Mouse (Mus musculus) brain, embryonic 18.5 days (tissue): Measurements from ENCODE around the gene Ebp.
A peak's percentile ranks its signal among the peaks of the same experiment; 100 is the strongest.

Source experiments
- DNase-seq: peaks from one replicate; pipeline ENCODE4 v3.0.0-alpha.2; 2012; ENCODE audit warnings: low read depth, low spot score

Gene Ebp

GRCm38 (mm10) chrX:8192126-8192639 lies 1.1 kb downstream of the Ebp start:
- no peak for DNase-seq

GRCm38 (mm10) chrX:8182871-8183540 lies 10.3 kb downstream of the Ebp start:
- no peak for DNase-seq

GRCm38 (mm10) chrX:8179646-8180045 lies 13.7 kb downstream of the Ebp start:
- no peak for DNase-seq

- no peak for DNase-seq
These were observed 14.4 kb downstream of the Ebp start for GRCm38 (mm10) chrX:8178871-8179270.

GRCm38 (mm10) chrX:8175504-8176385 lies 17.6 kb downstream of the Ebp start, which contains the start of gene Tbc1d25:
Gene Tbc1d25 (minus strand): TSS chrX:8176181.
- peak; percentile 78 for DNase-seq

- no peak for DNase-seq
These were observed 18.2 kb downstream of the Ebp start for GRCm38 (mm10) chrX:8175169-8175503.

- no peak for DNase-seq
These were observed 25.3 kb downstream of the Ebp start for GRCm38 (mm10) chrX:8167716-8168647.

- no peak for DNase-seq
These were observed 28.8 kb downstream of the Ebp start for GRCm38 (mm10) chrX:8164471-8164870.

- DNase-seq: no peak
These were observed 30.2 kb downstream of the Ebp start for GRCm38 (mm10) chrX:8163076-8163475.

- DNase-seq: peak; percentile 75
These were observed 47.9 kb downstream of the Ebp start, which contains the start of gene Rbm3 for GRCm38 (mm10) chrX:8145153-8145991. Gene Rbm3 (minus strand): TSS chrX:8145880.

- DNase-seq: no peak
These were observed 49.6 kb downstream of the Ebp start for GRCm38 (mm10) chrX:8143750-8144149.

GRCm38 (mm10) chrX:8142948-8143347 lies 50.4 kb downstream of the Ebp start:
- DNase-seq: no peak

- DNase-seq: no peak
These were observed 52.3 kb downstream of the Ebp start for GRCm38 (mm10) chrX:8141058-8141457.

GRCm38 (mm10) chrX:8140446-8140845 lies 52.9 kb downstream of the Ebp start:
- no peak for DNase-seq

- DNase-seq: no peak
These were observed 53.8 kb downstream of the Ebp start for GRCm38 (mm10) chrX:8139480-8139879.

GRCm38 (mm10) chrX:8135886-8136285 lies 57.4 kb downstream of the Ebp start:
- DNase-seq: no peak
